Mouse (Mus musculus) spleen, embryonic (tissue): ENCODE measurements around the gene Olfr1233.

Experiments
- CTCF ChIA-PET: fragments of 350-600 bp; sonication (Branson Sonifier 250); formaldehyde crosslinking; loops from one replicate; lab custom pipeline; 2022; lab: Charles Lee

Gene Olfr1233

GRCm38 (mm10) chr2:89342298-89342697, at the start of gene Olfr1233:
Gene Olfr1233, minus strand, starts transcription at chr2:89342398.
- CTCF ChIA-PET: no interaction called here

GRCm38 (mm10) chr2:89364765-89365164, 22.6 kb upstream of the Olfr1233 start, which contains the start of gene Olfr1234:
Gene Olfr1234, minus strand, starts transcription at chr2:89364865.
- CTCF ChIA-PET: no interaction called here

- CTCF ChIA-PET: no interaction called here
Measured at GRCm38 (mm10) chr2:89329575-89329974, 12.6 kb downstream of the Olfr1233 start, which contains the start of gene Olfr1232. Gene Olfr1232, minus strand, starts transcription at chr2:89329675.

- CTCF ChIA-PET: no interaction called here
Measured at GRCm38 (mm10) chr2:89306974-89307373, 35.2 kb downstream of the Olfr1233 start, which contains the start of gene Olfr1231. Gene Olfr1231, minus strand, starts transcription at chr2:89307074.

GRCm38 (mm10) chr2:89297168-89297567, 45.0 kb downstream of the Olfr1233 start, which contains the start of gene Olfr1230:
Gene Olfr1230, minus strand, starts transcription at chr2:89297268.
- CTCF ChIA-PET: no interaction called here

- CTCF ChIA-PET: no interaction called here
Measured at GRCm38 (mm10) chr2:89287914-89288313, 54.3 kb downstream of the Olfr1233 start, which contains the start of gene Olfr1229. Gene Olfr1229, minus strand, starts transcription at chr2:89288014.
